Mouse (Mus musculus) bone marrow, adult 2 months (tissue): ENCODE measurements around the gene Wbp2.

Source experiments
- CTCF ChIP-seq: fragments of 200-500 bp; IDR thresholded peaks from 2 replicates; pipeline ENCODE4 v1.5.1; 2011; ENCODE audit warnings: low read length, control low read depth; ENCODE audit not compliant: control insufficient read depth, insufficient read depth
- POLR2A ChIP-seq: fragments of 200-500 bp; IDR thresholded peaks from 2 replicates; pipeline ENCODE4 v1.6.1; 2011; ENCODE audit warnings: low read depth, mild to moderate bottlenecking, control low read depth, low read length, borderline replicate concordance; ENCODE audit not compliant: control insufficient read depth

DNA sequence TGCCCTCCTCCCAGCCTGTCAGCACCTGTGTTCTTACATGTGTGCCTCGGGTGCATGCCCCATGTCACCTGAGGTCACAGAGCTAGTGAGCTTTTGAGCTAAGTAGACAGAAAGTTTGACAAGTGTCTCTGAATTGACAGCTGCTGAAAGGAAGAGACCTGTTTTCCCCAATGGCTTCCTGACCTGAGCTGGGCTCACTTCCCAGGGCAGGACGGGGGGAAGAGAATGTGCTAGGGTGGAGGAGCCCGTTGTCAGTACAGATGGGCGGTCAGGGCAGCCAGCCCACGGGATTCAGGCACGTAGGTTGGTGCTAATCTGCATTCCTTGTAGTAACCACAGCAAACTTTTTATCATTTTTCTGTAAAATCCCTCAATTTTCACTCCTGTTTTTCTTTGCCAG, 46.2 kb downstream of the Wbp2 start:
- no peak for TF ChIP-seq CTCF
- no peak for TF ChIP-seq POLR2A
